Mouse (Mus musculus): Measurements from ENCODE around the gene Itga4. TPM values are rescaled to one million over a fixed set of nuclear protein-coding genes. Genes with fewer than 3 reads are reported as not detected.

Gene Itga4
- polyA plus RNA-seq, 1 experiment, result 7.1 TPM

DNA sequence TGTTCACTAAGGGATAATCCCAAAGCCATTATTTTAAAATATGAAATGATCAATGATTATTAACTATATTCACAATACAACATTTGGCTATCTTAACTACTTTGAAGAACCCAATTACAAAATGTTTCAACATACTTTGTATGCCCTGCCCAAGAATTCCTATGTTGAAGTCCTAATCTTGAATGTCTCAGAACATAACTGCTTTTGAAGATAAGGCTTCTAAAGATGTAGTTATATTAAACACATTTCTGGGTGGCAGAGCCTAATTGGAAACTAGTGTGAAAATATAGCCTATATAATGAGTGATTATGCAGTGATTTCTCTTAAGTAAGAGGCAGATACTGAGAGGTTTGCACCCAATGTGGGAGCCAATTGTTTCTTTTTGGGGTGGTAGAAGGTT is 79.4 kb downstream of the Itga4 start:
- TF ChIP-seq POLR2A (IDR thresholded peaks at IDR 0.05; ENCODE audit: borderline replicate concordance, extremely low read depth, low read depth, low read length) (no peak), CTCF (IDR thresholded peaks at IDR 0.05; ENCODE audit: insufficient read depth, low read length) (no peak)
- DNase-seq, result no peak
- no peak overlapping the region for H3K4me3 ChIP-seq (replicated peaks; ENCODE audit: extremely low read depth, low read depth, low read length)
- no peaks in the 10 kb centered on the region for H3K4me1 ChIP-seq (ENCODE audit: control insufficient read depth, insufficient read depth, low read length)

DNA sequence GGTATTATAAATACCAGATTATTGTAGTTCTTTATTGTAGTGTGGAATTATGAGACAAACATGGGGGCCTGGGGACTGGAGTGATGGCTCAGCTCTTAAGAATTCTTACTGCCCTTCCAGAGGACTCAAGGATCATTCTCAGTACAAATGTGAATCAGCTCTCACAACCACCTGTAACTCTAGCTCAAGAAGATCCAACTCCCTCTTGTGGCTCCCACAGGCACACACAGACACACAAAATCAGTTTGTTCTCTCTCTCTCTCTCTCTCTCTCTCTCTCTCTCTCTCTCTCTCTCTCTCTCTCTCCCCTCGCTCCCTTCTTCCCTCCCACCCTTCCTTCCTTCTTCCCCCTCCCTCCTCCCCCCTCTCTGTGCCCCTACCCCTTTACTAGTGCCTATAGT is 80.9 kb downstream of the Itga4 start:
- Histone ChIP-seq H3K4me1 (ENCODE audit: control insufficient read depth, insufficient read depth, low read length) (no peaks in the 10 kb centered on the region), H3K4me3 (replicated peaks; ENCODE audit: extremely low read depth, low read depth, low read length) (no peak overlapping the region)
- DNase-seq, result no peak
- 94% methylated on average over 1 of the region's 1 CpGs for WGBS
- TF ChIP-seq CTCF (IDR thresholded peaks at IDR 0.05; ENCODE audit: insufficient read depth, low read length), result no peak
- TF ChIP-seq POLR2A (IDR thresholded peaks at IDR 0.05; ENCODE audit: borderline replicate concordance, extremely low read depth, low read depth, low read length), result no peak

DNA sequence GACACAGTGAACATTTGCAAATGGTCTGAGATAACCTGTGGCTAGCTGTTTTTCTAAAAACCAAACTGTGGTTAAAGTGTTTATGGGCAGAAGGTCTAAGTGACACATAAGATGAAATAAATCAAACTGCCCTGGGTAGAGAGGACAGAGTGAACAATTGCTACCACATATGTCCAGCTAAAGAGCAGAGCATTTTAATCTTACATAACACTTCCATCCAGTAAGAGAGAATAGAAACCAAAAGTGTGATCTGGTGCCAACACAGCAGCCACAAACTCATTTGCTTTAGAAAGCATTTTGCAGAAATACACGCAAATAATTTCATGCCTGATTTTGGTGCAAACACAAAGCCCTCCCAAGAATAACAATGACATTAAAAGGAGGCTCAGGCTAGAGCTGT is 83.8 kb downstream of the Itga4 start:
- H3K4me1 ChIP-seq (ENCODE audit: control insufficient read depth, insufficient read depth, low read length), result no peaks in the 10 kb centered on the region
- no peak for DNase-seq
- no peak for TF ChIP-seq CTCF (IDR thresholded peaks at IDR 0.05; ENCODE audit: insufficient read depth, low read length)
- 55% methylated on average over 1 of the region's 1 CpGs for WGBS
- H3K4me3 ChIP-seq (replicated peaks; ENCODE audit: extremely low read depth, low read depth, low read length), result no peak overlapping the region

DNA sequence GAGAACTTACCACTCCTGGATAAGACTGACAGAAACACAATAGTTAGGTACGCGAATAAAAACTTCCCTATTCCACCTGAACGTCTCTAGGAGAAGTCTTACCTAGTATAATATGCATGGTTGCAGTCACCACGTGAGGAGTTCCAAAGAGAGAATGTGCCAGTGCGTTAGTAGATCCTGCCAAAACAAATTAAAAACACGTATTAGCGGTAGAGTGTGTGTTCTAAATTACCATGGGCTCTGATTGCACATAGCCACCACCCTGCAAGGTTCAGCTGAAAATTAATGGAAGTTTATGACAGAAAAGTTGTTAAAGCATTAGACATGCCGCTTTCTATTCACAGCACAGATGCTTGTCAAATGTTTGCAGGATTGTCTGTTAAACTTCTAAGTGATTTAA is 87.9 kb downstream of the Itga4 start:
- H3K4me3 ChIP-seq (replicated peaks; ENCODE audit: extremely low read depth, low read depth, low read length), result no peak overlapping the region
- no peaks in the 10 kb centered on the region for H3K4me1 ChIP-seq (ENCODE audit: control insufficient read depth, insufficient read depth, low read length)
- WGBS, result 75% methylated on average over 8 of the region's 8 CpGs
- DNase-seq, result no peak
- TF ChIP-seq CTCF (IDR thresholded peaks at IDR 0.05; ENCODE audit: insufficient read depth, low read length), result no peak
- TF ChIP-seq POLR2A (IDR thresholded peaks at IDR 0.05; ENCODE audit: borderline replicate concordance, extremely low read depth, low read depth, low read length), result no peak

GRCm38 (mm10) chr2:79351179-79352099 is 96.2 kb downstream of the Itga4 start:
- Histone ChIP-seq H3K4me3 (replicated peaks; ENCODE audit: extremely low read depth, low read depth, low read length) (no peak overlapping the region), H3K4me1 (ENCODE audit: control insufficient read depth, insufficient read depth, low read length) (no peaks in the 10 kb centered on the region)
- TF ChIP-seq POLR2A (IDR thresholded peaks at IDR 0.05; ENCODE audit: borderline replicate concordance, extremely low read depth, low read depth, low read length) (no peak), CTCF (IDR thresholded peaks at IDR 0.05; ENCODE audit: insufficient read depth, low read length) (no peak)
- 78% methylated on average over 6 of the region's 6 CpGs for WGBS
- no peak for DNase-seq

DNA sequence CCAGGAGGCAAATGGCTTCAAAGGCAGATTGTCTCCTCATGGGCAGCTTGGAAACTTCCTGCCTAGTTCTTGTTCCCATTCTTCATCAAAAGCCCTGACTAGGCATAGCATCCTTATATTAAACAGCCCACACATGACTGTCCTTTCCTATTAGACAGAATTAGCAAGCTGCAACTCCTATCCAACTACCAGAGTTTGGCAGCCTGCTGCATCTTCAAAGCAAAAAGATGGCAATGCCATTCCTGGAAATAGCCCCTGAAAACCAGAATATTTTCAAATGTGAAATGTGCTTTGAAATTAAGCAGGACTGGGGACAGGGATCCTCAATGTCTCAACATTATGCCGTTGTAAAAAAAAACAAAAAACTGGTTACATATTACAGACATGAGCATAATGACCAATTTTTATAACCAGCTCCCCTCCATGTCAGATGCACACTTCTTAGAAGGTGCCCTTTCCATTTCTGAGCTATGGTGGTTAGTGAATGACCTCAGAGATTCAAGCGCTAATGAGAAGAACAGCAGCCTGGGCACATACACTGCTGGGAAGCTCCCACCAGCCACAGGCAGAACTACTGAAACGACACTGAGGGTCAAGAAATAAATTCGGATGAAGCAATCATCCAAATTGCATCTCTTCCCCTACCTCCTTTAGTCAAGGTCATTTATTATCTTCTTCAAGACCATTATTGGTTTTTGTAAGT is 97.0 kb downstream of the Itga4 start:
- Histone ChIP-seq H3K4me1 (ENCODE audit: control insufficient read depth, insufficient read depth, low read length) (no peaks in the 10 kb centered on the region), H3K4me3 (replicated peaks; ENCODE audit: extremely low read depth, low read depth, low read length) (no peak overlapping the region)
- no peak for TF ChIP-seq CTCF (IDR thresholded peaks at IDR 0.05; ENCODE audit: insufficient read depth, low read length)
- TF ChIP-seq POLR2A (IDR thresholded peaks at IDR 0.05; ENCODE audit: borderline replicate concordance, extremely low read depth, low read depth, low read length), result no peak
- DNase-seq, result no peak
- 85% methylated on average over 4 of the region's 4 CpGs for WGBS

- DNase-seq, result no peak
- no peak overlapping the region for H3K4me3 ChIP-seq (replicated peaks; ENCODE audit: extremely low read depth, low read depth, low read length)
- no peaks in the 10 kb centered on the region for H3K4me1 ChIP-seq (ENCODE audit: control insufficient read depth, insufficient read depth, low read length)
- TF ChIP-seq CTCF (IDR thresholded peaks at IDR 0.05; ENCODE audit: insufficient read depth, low read length) (no peak), POLR2A (IDR thresholded peaks at IDR 0.05; ENCODE audit: borderline replicate concordance, extremely low read depth, low read depth, low read length) (no peak)
- WGBS, result 75% methylated on average over 16 of the region's 16 CpGs
Measured at GRCm38 (mm10) chr2:79354773-79355172, 99.5 kb downstream of the Itga4 start.

DNA sequence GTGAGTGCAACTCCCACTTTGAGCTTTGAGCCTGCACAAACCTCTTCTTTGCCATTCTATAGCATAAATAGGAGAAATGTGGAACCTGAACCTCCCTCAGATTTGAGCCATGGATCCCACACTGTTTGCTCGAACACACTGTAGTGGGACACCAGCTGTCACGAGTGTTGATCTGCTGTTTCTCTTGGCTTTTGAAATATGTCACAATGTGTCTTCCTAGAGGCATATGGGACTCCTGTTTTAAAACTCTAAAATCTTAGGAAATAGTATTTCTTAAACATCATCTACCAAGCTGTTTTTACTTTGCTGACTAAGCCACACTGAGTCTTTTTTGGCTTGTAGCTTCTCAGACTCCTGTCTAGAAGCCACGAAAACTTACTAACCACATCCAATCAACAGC is 102.6 kb downstream of the Itga4 start:
- Histone ChIP-seq H3K4me1 (ENCODE audit: control insufficient read depth, insufficient read depth, low read length) (no peaks in the 10 kb centered on the region), H3K4me3 (replicated peaks; ENCODE audit: extremely low read depth, low read depth, low read length) (no peak overlapping the region)
- TF ChIP-seq CTCF (IDR thresholded peaks at IDR 0.05; ENCODE audit: insufficient read depth, low read length) (no peak), POLR2A (IDR thresholded peaks at IDR 0.05; ENCODE audit: borderline replicate concordance, extremely low read depth, low read depth, low read length) (no peak)
- WGBS, result 87% methylated on average over 3 of the region's 3 CpGs
- DNase-seq, result no peak

GRCm38 (mm10) chr2:79362029-79362428 is 106.8 kb downstream of the Itga4 start:
- no peak overlapping the region for H3K4me3 ChIP-seq (replicated peaks; ENCODE audit: extremely low read depth, low read depth, low read length)
- TF ChIP-seq CTCF (IDR thresholded peaks at IDR 0.05; ENCODE audit: insufficient read depth, low read length), result no peak
- no peak for TF ChIP-seq POLR2A (IDR thresholded peaks at IDR 0.05; ENCODE audit: borderline replicate concordance, extremely low read depth, low read depth, low read length)
- no peak for DNase-seq
- no peaks in the 10 kb centered on the region for H3K4me1 ChIP-seq (ENCODE audit: control insufficient read depth, insufficient read depth, low read length)
- 60% methylated on average over 6 of the region's 6 CpGs for WGBS

DNA sequence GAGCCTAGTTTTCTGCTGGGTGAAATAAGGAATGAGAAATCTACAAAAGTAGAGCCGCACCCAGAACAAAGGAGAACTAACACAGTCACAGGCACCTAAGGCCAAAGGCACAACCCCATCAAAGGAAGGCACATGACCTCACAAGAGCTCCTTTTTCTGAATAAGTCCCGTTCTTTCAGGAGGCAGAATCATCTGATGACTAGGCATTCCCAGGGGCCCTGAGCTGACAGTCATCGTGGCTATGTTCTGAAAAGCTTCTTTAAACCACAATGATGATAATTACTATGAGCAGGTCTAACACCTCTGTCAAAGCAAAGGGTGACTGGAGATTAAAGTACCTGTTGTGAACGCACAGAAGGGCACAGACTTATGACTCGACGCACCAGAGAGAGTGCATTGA is 108.7 kb downstream of the Itga4 start:
- DNase-seq, result no peak
- Histone ChIP-seq H3K4me1 (ENCODE audit: control insufficient read depth, insufficient read depth, low read length) (no peaks in the 10 kb centered on the region), H3K4me3 (replicated peaks; ENCODE audit: extremely low read depth, low read depth, low read length) (no peak overlapping the region)
- 70% methylated on average over 6 of the region's 6 CpGs for WGBS
- TF ChIP-seq CTCF (IDR thresholded peaks at IDR 0.05; ENCODE audit: insufficient read depth, low read length), result no peak
- TF ChIP-seq POLR2A (IDR thresholded peaks at IDR 0.05; ENCODE audit: borderline replicate concordance, extremely low read depth, low read depth, low read length), result no peak

Measured in lung, adult 2 months (tissue).